Mouse (Mus musculus) limb, embryonic 11.5 days (tissue): ENCODE measurements at regions not wholly inside any gene's neighbourhood (a gene's known extent, or its start where the extent isn't known, plus 50 kb on each side); places are given as distances from the start of the nearest gene placed in this dataset.

ENCODE experiments used
- ATAC-seq: fragments of 200-750 bp; cut with Nextera tagmentation; 2 replicates; pipeline ENCODE4 v1.8.0; 2017; ENCODE audit warnings: low read depth; ENCODE audit not compliant: insufficient number of reproducible peaks, low FRiP score, low TSS enrichment
- DNase-seq: peaks from one replicate; pipeline ENCODE4 v3.0.0-alpha.2; 2015; ENCODE audit warnings: low spot score
- H3K27ac ChIP-seq: fragments of 300-500 bp; sonication (generic); replicated peaks from 2 replicates; pipeline ENCODE4 v1.5.1; 2014; ENCODE audit warnings: low read depth, mild to moderate bottlenecking, low read length
- H3K27me3 ChIP-seq: fragments of 300-500 bp; sonication (generic); 2 replicates; pipeline ENCODE4 v1.6.1; 2014; ENCODE audit warnings: mild to moderate bottlenecking, low read length, mixed read lengths; ENCODE audit not compliant: control insufficient read depth, insufficient read depth
- H3K36me3 ChIP-seq: fragments of 300-500 bp; sonication (generic); 2 replicates; pipeline ENCODE4 v1.6.1; 2014; ENCODE audit warnings: mild to moderate bottlenecking, low read length, moderate library complexity, mixed read lengths; ENCODE audit not compliant: control insufficient read depth, insufficient read depth
- H3K4me1 ChIP-seq: fragments of 300-500 bp; sonication (generic); 2 replicates; pipeline ENCODE4 v1.6.1; 2014; ENCODE audit warnings: low read length, mixed read lengths; ENCODE audit not compliant: control insufficient read depth, insufficient read depth
- H3K4me2 ChIP-seq: fragments of 300-500 bp; sonication (generic); 2 replicates; pipeline ENCODE4 v1.6.1; 2014; ENCODE audit warnings: low read depth, mild to moderate bottlenecking, moderate library complexity; ENCODE audit not compliant: severe bottlenecking
- H3K4me3 ChIP-seq: fragments of 300-500 bp; sonication (generic); 2 replicates; pipeline ENCODE4 v1.5.1; 2014; ENCODE audit warnings: low read depth, low read length
- H3K9ac ChIP-seq: fragments of 300-500 bp; sonication (generic); 2 replicates; pipeline ENCODE4 v1.6.1; 2014; ENCODE audit warnings: mild to moderate bottlenecking, low read length
- H3K9me3 ChIP-seq: fragments of 300-500 bp; sonication (generic); 2 replicates; pipeline ENCODE4 v1.6.1; 2016; ENCODE audit warnings: low read length; ENCODE audit not compliant: control insufficient read depth
- WGBS: fragments of 180-500 bp; shearing (Covaris S2); extraction: QIAGEN DNeasy Blood & Tissue Kit; methylation state at CpG from one replicate; pipeline ENCODE4 v1.1.7; 2014; 5-methylcytosine and 5-hydroxymethylcytosine counted together

GRCm38 (mm10) chr15:96834162-96834843 is 134.8 kb upstream of the Slc38a2 start:
- Histone ChIP-seq H3K9ac (no peak overlapping the region), H3K4me1 (0 out of 2 replicates have a peak, but pooled peaks cover 2% of the 10 kb centered on the region), H3K27me3 (no peaks in the 10 kb centered on the region), H3K27ac (no peak overlapping the region), H3K4me3 (no peak overlapping the region), H3K9me3 (no peaks in the 10 kb centered on the region), H3K36me3 (no peaks in the 10 kb centered on the region), H3K4me2 (no peak overlapping the region)
- DNase-seq: no peak
- no peak for ATAC-seq
- 77% methylated on average over 10 of the region's 10 CpGs for WGBS

GRCm38 (mm10) chr15:96832389-96832788 is 132.9 kb upstream of the Slc38a2 start:
- no peak overlapping the region for H3K9ac ChIP-seq
- H3K9me3 ChIP-seq: no peaks in the 10 kb centered on the region
- no peak overlapping the region for H3K27ac ChIP-seq
- H3K4me1 ChIP-seq: 0 out of 2 replicates have a peak, but pooled peaks cover 2% of the 10 kb centered on the region
- 88% methylated on average over 10 of the region's 10 CpGs for WGBS
- ATAC-seq (no peak), DNase-seq (no peak)
- H3K36me3 ChIP-seq: no peaks in the 10 kb centered on the region
- no peak overlapping the region for H3K4me2 ChIP-seq
- no peak overlapping the region for H3K4me3 ChIP-seq
- H3K27me3 ChIP-seq: no peaks in the 10 kb centered on the region

GRCm38 (mm10) chr15:96831256-96831655 is 131.7 kb upstream of the Slc38a2 start:
- 92% methylated on average over 10 of the region's 10 CpGs for WGBS
- DNase-seq: no peak

GRCm38 (mm10) chr15:96830578-96830977 is 131.0 kb upstream of the Slc38a2 start:
- Histone ChIP-seq H3K27me3 (no peaks in the 10 kb centered on the region), H3K4me2 (no peak overlapping the region), H3K36me3 (no peaks in the 10 kb centered on the region), H3K9me3 (no peaks in the 10 kb centered on the region), H3K9ac (no peak overlapping the region), H3K4me1 (0 out of 2 replicates have a peak, but pooled peaks cover 2% of the 10 kb centered on the region), H3K27ac (no peak overlapping the region), H3K4me3 (no peak overlapping the region)
- WGBS: 91% methylated on average over 11 of the region's 11 CpGs
- ATAC-seq (no peak), DNase-seq (no peak)

More at GRCm38 (mm10) chr15:96831256-96831655, 131.7 kb upstream of the Slc38a2 start:
- Histone ChIP-seq H3K9me3 (no peaks in the 10 kb centered on the region), H3K4me3 (no peak overlapping the region), H3K27ac (no peak overlapping the region), H3K4me2 (no peak overlapping the region), H3K9ac (no peak overlapping the region), H3K27me3 (no peaks in the 10 kb centered on the region), H3K36me3 (no peaks in the 10 kb centered on the region), H3K4me1 (0 out of 2 replicates have a peak, but pooled peaks cover 2% of the 10 kb centered on the region)
- no peak for ATAC-seq

- no peaks in the 10 kb centered on the region for H3K9me3 ChIP-seq
- no peak overlapping the region for H3K27ac ChIP-seq
- H3K9ac ChIP-seq: no peak overlapping the region
- H3K4me2 ChIP-seq: no peak overlapping the region
- no peaks in the 10 kb centered on the region for H3K36me3 ChIP-seq
- H3K4me1 ChIP-seq: 0 out of 2 replicates have a peak, but pooled peaks cover 2% of the 10 kb centered on the region
- WGBS: 95% methylated on average over 12 of the region's 12 CpGs
- H3K4me3 ChIP-seq: no peak overlapping the region
- DNase-seq: no peak
- ATAC-seq: no peak
- no peaks in the 10 kb centered on the region for H3K27me3 ChIP-seq
Measured at GRCm38 (mm10) chr15:96829941-96830340, 130.4 kb upstream of the Slc38a2 start.

GRCm38 (mm10) chr15:96828681-96829080 is 129.2 kb upstream of the Slc38a2 start:
- ATAC-seq (no peak), DNase-seq (no peak)
- Histone ChIP-seq H3K27ac (no peak overlapping the region), H3K4me3 (no peak overlapping the region), H3K9me3 (no peaks in the 10 kb centered on the region), H3K9ac (no peak overlapping the region), H3K4me2 (no peak overlapping the region), H3K4me1 (no peaks in the 10 kb centered on the region), H3K27me3 (no peaks in the 10 kb centered on the region), H3K36me3 (no peaks in the 10 kb centered on the region)
- 82% methylated on average over 8 of the region's 8 CpGs for WGBS

GRCm38 (mm10) chr15:96827931-96828330 is 128.4 kb upstream of the Slc38a2 start:
- Histone ChIP-seq H3K36me3 (no peaks in the 10 kb centered on the region), H3K4me1 (no peaks in the 10 kb centered on the region), H3K27ac (no peak overlapping the region), H3K27me3 (no peaks in the 10 kb centered on the region), H3K4me3 (no peak overlapping the region), H3K9me3 (no peaks in the 10 kb centered on the region), H3K9ac (no peak overlapping the region), H3K4me2 (no peak overlapping the region)
- DNase-seq: no peak
- 62% methylated on average over 8 of the region's 8 CpGs for WGBS
- ATAC-seq: no peak

- 87% methylated on average over 7 of the region's 7 CpGs for WGBS
- no peak overlapping the region for H3K27ac ChIP-seq
- H3K4me3 ChIP-seq: no peak overlapping the region
- no peaks in the 10 kb centered on the region for H3K4me1 ChIP-seq
- H3K9ac ChIP-seq: no peak overlapping the region
- no peaks in the 10 kb centered on the region for H3K36me3 ChIP-seq
- H3K9me3 ChIP-seq: no peaks in the 10 kb centered on the region
- H3K4me2 ChIP-seq: no peak overlapping the region
- ATAC-seq (no peak), DNase-seq (no peak)
- H3K27me3 ChIP-seq: no peaks in the 10 kb centered on the region
Measured at GRCm38 (mm10) chr15:96818435-96818834, 118.9 kb upstream of the Slc38a2 start.

GRCm38 (mm10) chr15:96817626-96818025 is 118.1 kb upstream of the Slc38a2 start:
- no peak for ATAC-seq
- H3K4me2 ChIP-seq: no peak overlapping the region
- H3K27ac ChIP-seq: no peak overlapping the region
- no peak for DNase-seq
- H3K9ac ChIP-seq: no peak overlapping the region
- H3K4me3 ChIP-seq: no peak overlapping the region
- H3K27me3 ChIP-seq: no peaks in the 10 kb centered on the region
- no peaks in the 10 kb centered on the region for H3K4me1 ChIP-seq
- no peaks in the 10 kb centered on the region for H3K9me3 ChIP-seq
- H3K36me3 ChIP-seq: no peaks in the 10 kb centered on the region
- 86% methylated on average over 5 of the region's 5 CpGs for WGBS
